Mouse (Mus musculus) CD4-positive, CD25-positive, alpha-beta regulatory T cell, adult 2 months (primary cell): ENCODE results near the gene Vmn1r222.
"Not testable (repeated sequence)": the region's sequence is repeated elsewhere in the genome, so short reads cannot be mapped to it uniquely, and the experiment has no call there.

Experiments
- DNase-seq: peaks from one replicate; pipeline ENCODE4 v3.0.0-alpha.2; 2012; ENCODE audit warnings: low read depth, low spot score

Vmn1r222 gene

GRCm38 (mm10) chr13:23235847-23236246 is at the start of gene Vmn1r222:
TSS of gene Vmn1r222 (minus strand) at chr13:23235947.
- not testable (repeated sequence) for DNase-seq

- DNase-seq: no peak
These were observed 49.6 kb upstream of the Vmn1r222 start for GRCm38 (mm10) chr13:23285191-23285920.

- no peak for DNase-seq
These were observed 44.2 kb upstream of the Vmn1r222 start for GRCm38 (mm10) chr13:23279992-23280391.

- no peak for DNase-seq
These were observed 43.8 kb upstream of the Vmn1r222 start for GRCm38 (mm10) chr13:23279576-23279975.

GRCm38 (mm10) chr13:23270321-23271101 is 34.8 kb upstream of the Vmn1r222 start:
- DNase-seq: no peak

- DNase-seq: no peak
These were observed 33.9 kb upstream of the Vmn1r222 start for GRCm38 (mm10) chr13:23269681-23270080.

GRCm38 (mm10) chr13:23269127-23269526 is 33.4 kb upstream of the Vmn1r222 start:
- DNase-seq: not testable (repeated sequence)

GRCm38 (mm10) chr13:23268606-23269005 is 32.9 kb upstream of the Vmn1r222 start:
- DNase-seq: not testable (repeated sequence)

GRCm38 (mm10) chr13:23258546-23259048 is 22.9 kb upstream of the Vmn1r222 start:
- no peak for DNase-seq

- not testable (repeated sequence) for DNase-seq
These were observed 11.1 kb upstream of the Vmn1r222 start, which contains the start of gene Vmn1r223 for GRCm38 (mm10) chr13:23246834-23247233. TSS of gene Vmn1r223 (plus strand) at chr13:23247134.

GRCm38 (mm10) chr13:23213827-23214226 is 21.9 kb downstream of the Vmn1r222 start, which contains the start of gene Vmn1r221:
TSS of gene Vmn1r221 (plus strand) at chr13:23214127.
- not testable (repeated sequence) for DNase-seq

- not testable (repeated sequence) for DNase-seq
These were observed 31.9 kb downstream of the Vmn1r222 start for GRCm38 (mm10) chr13:23203885-23204284.

- no peak for DNase-seq
These were observed 47.9 kb downstream of the Vmn1r222 start, which contains the start of gene Vmn1r220 for GRCm38 (mm10) chr13:23187875-23188274. TSS of gene Vmn1r220 (minus strand) at chr13:23187975.
